Mouse (Mus musculus) liver, postnatal 0 days (tissue): ENCODE data around the gene Pou2f3.
A peak's percentile ranks its signal among the peaks of the same experiment; 100 is the strongest.

Source experiments
- CTCF ChIP-seq: sonication (generic); IDR thresholded peaks from 2 replicates; pipeline ENCODE4 v1.5.1; 2016; ENCODE audit warnings: antibody characterized with exemption, low read depth
- EP300 ChIP-seq: IDR thresholded peaks from 2 replicates; pipeline ENCODE4 v1.6.1; 2016; ENCODE audit warnings: antibody characterized with exemption, low read depth, mild to moderate bottlenecking

- TF ChIP-seq CTCF: no peak
- TF ChIP-seq EP300: peak; percentile 99
These were observed 24.3 kb upstream of the Pou2f3 start for GRCm38 (mm10) chr9:43234496-43234895.
